Mouse (Mus musculus): ENCODE measurements around the gene Olfr98. TPM values are rescaled to one million over a fixed set of nuclear protein-coding genes. Genes with fewer than 3 reads are reported as not detected.

Gene Olfr98
- not detected in 2 replicates for polyA plus RNA-seq (2015; fragmentation: Nextera tagmentation; extraction: Ambion mirVana)

- no peak for ATAC-seq (ENCODE audit: low FRiP score, low read depth)
- H3K36me3 ChIP-seq, result no peaks in the 10 kb centered on the region
- H3K4me2 ChIP-seq, result no peak within 1 kb of the TSS
- no peak within 1 kb of the TSS for H3K4me3 ChIP-seq
- no peak within 1 kb of the TSS for H3K27ac ChIP-seq (replicated peaks)
- 78% methylated on average over 1 of the region's 1 CpGs for WGBS
- no peaks in the 10 kb centered on the region for H3K27me3 ChIP-seq
- H3K4me1 ChIP-seq (replicated peaks), result no peaks in the 10 kb centered on the region
- H3K9ac ChIP-seq, result no peak within 1 kb of the TSS
- H3K9me3 ChIP-seq, result no peaks in the 10 kb centered on the region
Observed at GRCm38 (mm10) chr17:37263626-37264025, at the start of gene Olfr98. TSS of gene Olfr98 (minus strand) at chr17:37263749.

- no peak for ATAC-seq (ENCODE audit: low FRiP score, low read depth)
- H3K4me2 ChIP-seq, result no peak overlapping the region
- no peak overlapping the region for H3K9ac ChIP-seq
- no peaks in the 10 kb centered on the region for H3K36me3 ChIP-seq
- no peak overlapping the region for H3K27ac ChIP-seq (replicated peaks)
- H3K4me3 ChIP-seq, result no peak overlapping the region
- no peaks in the 10 kb centered on the region for H3K4me1 ChIP-seq (replicated peaks)
- no peaks in the 10 kb centered on the region for H3K9me3 ChIP-seq
- 51% methylated on average over 2 of the region's 2 CpGs for WGBS
- no peaks in the 10 kb centered on the region for H3K27me3 ChIP-seq
Observed at GRCm38 (mm10) chr17:37310146-37310699, 46.7 kb upstream of the Olfr98 start.

- no peaks in the 10 kb centered on the region for H3K36me3 ChIP-seq
- no peak overlapping the region for H3K9ac ChIP-seq
- WGBS, result 44% methylated on average over 4 of the region's 4 CpGs
- no peaks in the 10 kb centered on the region for H3K4me1 ChIP-seq (replicated peaks)
- H3K27ac ChIP-seq (replicated peaks), result no peak overlapping the region
- ATAC-seq (ENCODE audit: low FRiP score, low read depth), result no peak
- no peaks in the 10 kb centered on the region for H3K27me3 ChIP-seq
- H3K4me3 ChIP-seq, result no peak overlapping the region
- H3K4me2 ChIP-seq, result no peak overlapping the region
- H3K9me3 ChIP-seq, result no peaks in the 10 kb centered on the region
Observed at GRCm38 (mm10) chr17:37308483-37308882, 44.9 kb upstream of the Olfr98 start.

GRCm38 (mm10) chr17:37304213-37304612 is 40.7 kb upstream of the Olfr98 start, which contains the start of gene Olfr101:
TSS of gene Olfr101 (minus strand) at chr17:37304313.
- H3K9ac ChIP-seq, result no peak within 1 kb of the TSS
- H3K36me3 ChIP-seq, result no peaks in the 10 kb centered on the region
- no peaks in the 10 kb centered on the region for H3K9me3 ChIP-seq
- H3K27me3 ChIP-seq, result no peaks in the 10 kb centered on the region
- no peaks in the 10 kb centered on the region for H3K4me1 ChIP-seq (replicated peaks)
- no peak within 1 kb of the TSS for H3K4me2 ChIP-seq
- H3K4me3 ChIP-seq, result no peak within 1 kb of the TSS
- no peak within 1 kb of the TSS for H3K27ac ChIP-seq (replicated peaks)
- ATAC-seq (ENCODE audit: low FRiP score, low read depth), result no peak
- 81% methylated on average over 4 of the region's 4 CpGs for WGBS

GRCm38 (mm10) chr17:37283360-37283759 is 19.8 kb upstream of the Olfr98 start, which contains the start of gene Olfr99:
TSS of gene Olfr99 (minus strand) at chr17:37283460.
- H3K36me3 ChIP-seq, result no peaks in the 10 kb centered on the region
- no peaks in the 10 kb centered on the region for H3K27me3 ChIP-seq
- H3K4me1 ChIP-seq (replicated peaks), result no peaks in the 10 kb centered on the region
- H3K9me3 ChIP-seq, result no peaks in the 10 kb centered on the region
- ATAC-seq (ENCODE audit: low FRiP score, low read depth), result no peak
- no peak within 1 kb of the TSS for H3K4me3 ChIP-seq
- 73% methylated on average over 1 of the region's 1 CpGs for WGBS
- no peak within 1 kb of the TSS for H3K4me2 ChIP-seq
- no peak within 1 kb of the TSS for H3K9ac ChIP-seq
- H3K27ac ChIP-seq (replicated peaks), result no peak within 1 kb of the TSS

GRCm38 (mm10) chr17:37280331-37280730 is 16.8 kb upstream of the Olfr98 start:
- H3K36me3 ChIP-seq, result no peaks in the 10 kb centered on the region
- WGBS, result 78% methylated on average over 1 of the region's 1 CpGs
- no peak overlapping the region for H3K4me3 ChIP-seq
- no peak for ATAC-seq (ENCODE audit: low FRiP score, low read depth)
- no peaks in the 10 kb centered on the region for H3K9me3 ChIP-seq
- no peak overlapping the region for H3K27ac ChIP-seq (replicated peaks)
- no peak overlapping the region for H3K4me2 ChIP-seq
- H3K9ac ChIP-seq, result no peak overlapping the region
- no peaks in the 10 kb centered on the region for H3K27me3 ChIP-seq
- no peaks in the 10 kb centered on the region for H3K4me1 ChIP-seq (replicated peaks)

GRCm38 (mm10) chr17:37276573-37276972 is 13.0 kb upstream of the Olfr98 start:
- H3K4me1 ChIP-seq (replicated peaks), result no peaks in the 10 kb centered on the region
- ATAC-seq (ENCODE audit: low FRiP score, low read depth), result no peak
- no peak overlapping the region for H3K4me3 ChIP-seq
- H3K4me2 ChIP-seq, result no peak overlapping the region
- H3K27me3 ChIP-seq, result no peaks in the 10 kb centered on the region
- no peaks in the 10 kb centered on the region for H3K36me3 ChIP-seq
- no peaks in the 10 kb centered on the region for H3K9me3 ChIP-seq
- no peak overlapping the region for H3K27ac ChIP-seq (replicated peaks)
- no peak overlapping the region for H3K9ac ChIP-seq

GRCm38 (mm10) chr17:37275626-37276248 is 12.2 kb upstream of the Olfr98 start:
- Histone ChIP-seq H3K4me3 (no peak overlapping the region), H3K4me1 (replicated peaks) (no peaks in the 10 kb centered on the region), H3K27me3 (no peaks in the 10 kb centered on the region), H3K4me2 (no peak overlapping the region), H3K27ac (replicated peaks) (no peak overlapping the region), H3K9me3 (no peaks in the 10 kb centered on the region), H3K9ac (no peak overlapping the region), H3K36me3 (no peaks in the 10 kb centered on the region)
- WGBS, result 86% methylated on average over 2 of the region's 2 CpGs
- no peak for ATAC-seq (ENCODE audit: low FRiP score, low read depth)

- H3K4me2 ChIP-seq, result peak overlapping the region; percentile 95
- ATAC-seq (ENCODE audit: low FRiP score, low read depth), result peak; percentile 45
- H3K27me3 ChIP-seq, result no peaks in the 10 kb centered on the region
- H3K27ac ChIP-seq (replicated peaks), result no peak overlapping the region
- H3K4me1 ChIP-seq (replicated peaks), result no peaks in the 10 kb centered on the region
- H3K9me3 ChIP-seq, result no peaks in the 10 kb centered on the region
- WGBS, result 68% methylated on average over 8 of the region's 8 CpGs
- H3K36me3 ChIP-seq, result no peaks in the 10 kb centered on the region
- H3K9ac ChIP-seq, result peak overlapping the region; percentile 39; the same call in 1 of the 2 replicates
- H3K4me3 ChIP-seq, result peak overlapping the region; percentile 56
Observed at GRCm38 (mm10) chr17:37270702-37271092, 7.1 kb upstream of the Olfr98 start.

GRCm38 (mm10) chr17:37270058-37270701 is 6.6 kb upstream of the Olfr98 start, which contains the start of gene H2-M3:
TSS of gene H2-M3 (plus strand) at chr17:37270220.
- no peak within 1 kb of the TSS for H3K27ac ChIP-seq (replicated peaks)
- peak within 1 kb of the TSS; percentile 56 for H3K4me3 ChIP-seq
- peak; percentile 97 for ATAC-seq (ENCODE audit: low FRiP score, low read depth)
- WGBS, result 4% methylated on average over 26 of the region's 26 CpGs
- H3K4me1 ChIP-seq (replicated peaks), result no peaks in the 10 kb centered on the region
- H3K4me2 ChIP-seq, result peak within 1 kb of the TSS; percentile 95
- H3K9ac ChIP-seq, result peak within 1 kb of the TSS; percentile 39
- H3K9me3 ChIP-seq, result no peaks in the 10 kb centered on the region
- no peaks in the 10 kb centered on the region for H3K27me3 ChIP-seq
- no peaks in the 10 kb centered on the region for H3K36me3 ChIP-seq

GRCm38 (mm10) chr17:37250544-37250943 is 13.0 kb downstream of the Olfr98 start:
- WGBS, result 21% methylated on average over 1 of the region's 1 CpGs
- Histone ChIP-seq H3K4me2 (no peak overlapping the region), H3K4me3 (no peak overlapping the region), H3K27me3 (no peaks in the 10 kb centered on the region), H3K27ac (replicated peaks) (no peak overlapping the region), H3K4me1 (replicated peaks) (no peaks in the 10 kb centered on the region), H3K36me3 (no peaks in the 10 kb centered on the region), H3K9me3 (no peaks in the 10 kb centered on the region), H3K9ac (no peak overlapping the region)
- ATAC-seq (ENCODE audit: low FRiP score, low read depth), result no peak

- H3K9ac ChIP-seq, result no peak overlapping the region
- ATAC-seq (ENCODE audit: low FRiP score, low read depth), result no peak
- no peaks in the 10 kb centered on the region for H3K4me1 ChIP-seq (replicated peaks)
- H3K4me3 ChIP-seq, result no peak overlapping the region
- no peaks in the 10 kb centered on the region for H3K36me3 ChIP-seq
- H3K9me3 ChIP-seq, result no peaks in the 10 kb centered on the region
- no peak overlapping the region for H3K27ac ChIP-seq (replicated peaks)
- H3K27me3 ChIP-seq, result no peaks in the 10 kb centered on the region
- no peak overlapping the region for H3K4me2 ChIP-seq
Observed at GRCm38 (mm10) chr17:37249460-37249859, 14.1 kb downstream of the Olfr98 start.
